Mouse (Mus musculus) leukemia stem cell, adult 10-12 weeks (primary cell): ENCODE data around the gene Plpp7. TPM values are rescaled to one million over a fixed set of nuclear protein-coding genes. Genes with fewer than 3 reads are reported as not detected.

ENCODE experiments used
- polyA plus RNA-seq: library from polyadenylated mRNA; stranded (reverse); fragments of >175 nt; gene quantifications from 2 replicates; pipeline ENCODE4 v1.2.3, GENCODE M21; 2012; ENCODE audit warnings: low replicate concordance

Plpp7 gene
- 2.7 and 3.3 TPM in 2 replicates for polyA plus RNA-seq

GRCm38 (mm10) chr2:32095351-32096121 lies at the start of gene Plpp7:
Gene Plpp7, plus strand, starts transcription at chr2:32095528.

GRCm38 (mm10) chr2:32084111-32084871 lies 11.0 kb upstream of the Plpp7 start, which contains the start of gene Fam78a:
Gene Fam78a, minus strand, starts transcription at chr2:32084857.

GRCm38 (mm10) chr2:32150924-32151659 lies 55.8 kb downstream of the Plpp7 start, which contains the start of gene Prrc2b:
Gene Prrc2b, plus strand, starts transcription at chr2:32151082.

Other genes starting within 250 kb of the Plpp7 start
- not detected in 2 replicates for gene Fibcd1, start 249.5 kb upstream of the Plpp7 start, polyA plus RNA-seq
- gene Lamc3, start 208.2 kb upstream of the Plpp7 start, polyA plus RNA-seq, result 0.10 TPM in 1 of 2 replicates, not detected in the other
- 0.35 and 0.50 TPM in 2 replicates for gene Aif1l, start 145.4 kb upstream of the Plpp7 start, polyA plus RNA-seq
- 10.9 and 44.9 TPM in 2 replicates for gene Nup214, start 121.1 kb upstream of the Plpp7 start, polyA plus RNA-seq
- 66.8 and 117 TPM in 2 replicates for gene Fam78a, start 10.7 kb upstream of the Plpp7 start, polyA plus RNA-seq
- gene Prrc2b, start 55.6 kb downstream of the Plpp7 start, polyA plus RNA-seq, result 58.7 and 95.4 TPM in 2 replicates
- gene Pomt1, start 141.1 kb downstream of the Plpp7 start, polyA plus RNA-seq, result 27.4 and 44.9 TPM in 2 replicates
- 47.8 and 73.4 TPM in 2 replicates for gene Uck1, start 164.6 kb downstream of the Plpp7 start, polyA plus RNA-seq
- 17.2 and 28.6 TPM in 2 replicates for gene Golga2, start 191.9 kb downstream of the Plpp7 start, polyA plus RNA-seq
- gene Swi5, start 192.5 kb downstream of the Plpp7 start, polyA plus RNA-seq, result 47.5 and 702 TPM in 2 replicates